Mouse (Mus musculus): ENCODE data around the gene Fam163a. TPM values are rescaled to one million over a fixed set of nuclear protein-coding genes. Genes with fewer than 3 reads are reported as not detected.

The Fam163a gene
- polyA plus RNA-seq, 1 experiment from 2014 or later = 4.6 TPM

DNA sequence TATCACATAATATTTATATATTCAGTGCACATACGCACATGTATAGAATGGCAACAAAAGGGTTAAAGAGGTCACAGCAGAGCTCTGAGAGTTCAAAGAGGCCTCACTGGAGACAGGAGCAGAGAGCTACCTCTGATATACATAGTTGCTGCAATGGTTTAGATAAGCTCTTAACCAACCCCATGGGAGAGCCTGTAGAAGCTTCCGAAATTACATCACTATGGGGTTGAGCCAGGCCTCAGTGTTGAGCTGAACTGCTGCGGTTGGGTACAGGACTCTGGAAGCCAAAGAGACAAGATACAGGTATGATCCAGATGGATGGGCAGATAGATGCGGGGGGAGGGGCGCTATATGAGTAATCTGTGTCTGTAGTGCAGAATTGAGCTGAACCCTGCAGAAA, 8.1 kb upstream of the Fam163a start:
- Histone ChIP-seq H3K36me3 (ENCODE audit: control insufficient read depth, insufficient read depth, low read length) (no peaks in the 10 kb centered on the region), H3K9me3 (ENCODE audit: control insufficient read depth, low read length) (no peaks in the 10 kb centered on the region), H3K27me3 (ENCODE audit: control insufficient read depth, insufficient read depth, low read length) (no peaks in the 10 kb centered on the region), H3K4me2 (ENCODE audit: low read depth) (no peak overlapping the region), H3K27ac (ENCODE audit: low read depth, low read length) (no peak overlapping the region), H3K4me1 (ENCODE audit: control insufficient read depth, insufficient read depth, low read length) (no peaks in the 10 kb centered on the region), H3K9ac (ENCODE audit: low read length) (no peak overlapping the region), H3K4me3 (ENCODE audit: low read depth, low read length) (no peak overlapping the region)
- DNase-seq (ENCODE audit: low spot score) = no peak
- no peak for ATAC-seq (ENCODE audit: insufficient read depth, low FRiP score, low TSS enrichment)
- WGBS = 85% methylated on average over 5 of the region's 5 CpGs

DNA sequence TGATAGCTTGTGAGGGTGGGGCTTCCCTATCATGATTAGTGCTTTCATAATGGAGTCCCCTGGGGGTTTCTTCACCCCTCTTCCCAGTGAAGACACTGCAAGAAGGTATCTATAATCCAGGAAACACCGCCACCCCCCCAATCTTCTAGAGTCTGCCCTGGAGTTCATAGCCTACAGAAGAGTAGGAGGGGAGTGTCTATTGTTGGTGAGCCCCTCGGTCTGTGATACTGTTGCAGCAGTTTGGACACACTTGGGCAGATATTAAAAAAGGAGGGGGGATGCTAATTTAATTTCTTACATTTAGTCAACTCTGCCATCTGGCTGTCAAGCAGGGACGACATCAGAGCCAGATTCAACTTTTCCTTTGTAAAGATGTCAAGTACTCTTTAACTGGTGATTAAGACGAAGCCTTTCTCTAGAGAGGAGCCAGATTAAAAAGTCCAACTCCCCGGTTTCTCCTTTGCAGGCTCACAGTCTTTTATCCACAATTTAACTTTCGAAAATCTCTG, 7.0 kb upstream of the Fam163a start:
- no peaks in the 10 kb centered on the region for H3K36me3 ChIP-seq (ENCODE audit: control insufficient read depth, insufficient read depth, low read length)
- H3K9me3 ChIP-seq (ENCODE audit: control insufficient read depth, low read length) = no peaks in the 10 kb centered on the region
- H3K27me3 ChIP-seq (ENCODE audit: control insufficient read depth, insufficient read depth, low read length) = peaks cover 1% of the 10 kb centered on the region; the same call in 1 of the 2 replicates
- no peak for DNase-seq (ENCODE audit: low spot score)
- H3K9ac ChIP-seq (ENCODE audit: low read length) = no peak overlapping the region
- 69% methylated on average over 6 of the region's 6 CpGs for WGBS
- no peaks in the 10 kb centered on the region for H3K4me1 ChIP-seq (ENCODE audit: control insufficient read depth, insufficient read depth, low read length)
- H3K27ac ChIP-seq (ENCODE audit: low read depth, low read length) = no peak overlapping the region
- H3K4me2 ChIP-seq (ENCODE audit: low read depth) = no peak overlapping the region
- H3K4me3 ChIP-seq (ENCODE audit: low read depth, low read length) = no peak overlapping the region
- no peak for ATAC-seq (ENCODE audit: insufficient read depth, low FRiP score, low TSS enrichment)

DNA sequence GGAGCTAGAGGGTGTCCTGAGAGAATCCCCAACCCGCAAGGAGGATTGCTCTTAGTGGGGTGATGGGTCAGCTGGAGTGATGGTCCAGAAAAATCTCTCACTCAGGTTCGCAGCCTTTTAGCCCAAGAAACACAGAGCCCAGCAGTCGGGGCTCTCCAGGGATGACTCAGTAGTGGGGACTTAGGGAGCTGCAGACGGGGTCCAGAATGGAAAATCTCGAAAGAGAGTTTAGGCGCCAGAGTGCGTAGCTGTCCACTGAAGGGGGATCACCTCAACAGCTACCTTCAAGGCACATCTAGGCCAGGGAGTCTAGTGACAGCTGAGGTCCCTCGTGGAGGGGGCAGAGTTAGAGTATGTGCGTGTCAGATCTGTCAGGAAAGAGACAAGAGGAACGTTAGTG, 338 bp upstream of the Fam163a start:
- no peak overlapping the region; the same call in 1 of the 2 replicates for H3K9ac ChIP-seq (ENCODE audit: low read length)
- H3K9me3 ChIP-seq (ENCODE audit: control insufficient read depth, low read length) = no peaks in the 10 kb centered on the region
- no peak overlapping the region for H3K27ac ChIP-seq (ENCODE audit: low read depth, low read length)
- WGBS = 12% methylated on average over 10 of the region's 10 CpGs
- H3K4me3 ChIP-seq (ENCODE audit: low read depth, low read length) = peak overlapping the region; percentile 39
- ATAC-seq (ENCODE audit: insufficient read depth, low FRiP score, low TSS enrichment) (no peak), DNase-seq (ENCODE audit: low spot score) (no peak)
- H3K4me1 ChIP-seq (ENCODE audit: control insufficient read depth, insufficient read depth, low read length) = peaks cover 3% of the 10 kb centered on the region; the same call in 1 of the 2 replicates
- peaks cover 38% of the 10 kb centered on the region for H3K27me3 ChIP-seq (ENCODE audit: control insufficient read depth, insufficient read depth, low read length)
- peak overlapping the region; percentile 85 for H3K4me2 ChIP-seq (ENCODE audit: low read depth)
- H3K36me3 ChIP-seq (ENCODE audit: control insufficient read depth, insufficient read depth, low read length) = no peaks in the 10 kb centered on the region

DNA sequence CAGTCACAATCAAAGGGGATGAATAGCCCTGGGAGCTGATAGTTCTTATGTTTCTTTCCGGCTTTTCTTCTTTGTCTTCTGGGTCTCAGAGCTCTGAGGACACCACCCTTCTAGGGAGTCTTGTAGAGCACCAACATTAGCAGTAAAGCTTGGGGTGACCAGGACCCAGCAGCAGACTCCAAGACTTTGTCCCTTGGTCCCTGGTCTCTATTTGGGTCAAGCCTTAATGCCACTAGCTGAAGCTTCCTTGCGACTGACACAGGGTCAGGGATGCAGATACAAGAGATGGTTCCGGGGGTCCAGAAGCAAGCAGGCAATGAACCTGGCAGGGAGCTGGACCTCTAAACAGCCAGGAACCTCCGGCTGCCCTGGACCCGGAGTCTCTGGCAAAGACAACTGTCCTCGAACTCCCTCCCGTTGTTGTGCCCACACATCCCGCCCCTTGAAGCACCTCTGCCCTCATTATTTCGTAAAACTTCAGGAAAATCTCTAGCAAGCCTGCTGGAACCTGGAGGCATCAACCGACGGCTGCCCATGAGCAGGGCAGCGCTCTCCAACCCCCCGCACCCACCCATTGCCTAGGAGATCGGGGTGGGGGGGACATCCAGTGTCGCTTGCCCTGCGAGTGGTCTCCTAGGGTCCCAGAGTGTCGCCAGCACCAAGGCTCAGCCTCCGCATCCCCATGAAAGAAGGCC, 718 bp downstream of the Fam163a start:
- H3K27me3 ChIP-seq (ENCODE audit: control insufficient read depth, insufficient read depth, low read length) = peaks cover 38% of the 10 kb centered on the region
- peak overlapping the region; percentile 42; the same call in 1 of the 2 replicates for H3K27ac ChIP-seq (ENCODE audit: low read depth, low read length)
- H3K36me3 ChIP-seq (ENCODE audit: control insufficient read depth, insufficient read depth, low read length) = no peaks in the 10 kb centered on the region
- ATAC-seq (ENCODE audit: insufficient read depth, low FRiP score, low TSS enrichment) (peak; percentile 27; the same call in 1 of the 2 replicates), DNase-seq (ENCODE audit: low spot score) (no peak)
- peak overlapping the region; percentile 85 for H3K4me2 ChIP-seq (ENCODE audit: low read depth)
- peaks cover 3% of the 10 kb centered on the region; the same call in 1 of the 2 replicates for H3K4me1 ChIP-seq (ENCODE audit: control insufficient read depth, insufficient read depth, low read length)
- peak overlapping the region; percentile 39 for H3K4me3 ChIP-seq (ENCODE audit: low read depth, low read length)
- WGBS = 5% methylated on average over 18 of the region's 18 CpGs
- H3K9ac ChIP-seq (ENCODE audit: low read length) = peak overlapping the region; percentile 65
- no peaks in the 10 kb centered on the region for H3K9me3 ChIP-seq (ENCODE audit: control insufficient read depth, low read length)

DNA sequence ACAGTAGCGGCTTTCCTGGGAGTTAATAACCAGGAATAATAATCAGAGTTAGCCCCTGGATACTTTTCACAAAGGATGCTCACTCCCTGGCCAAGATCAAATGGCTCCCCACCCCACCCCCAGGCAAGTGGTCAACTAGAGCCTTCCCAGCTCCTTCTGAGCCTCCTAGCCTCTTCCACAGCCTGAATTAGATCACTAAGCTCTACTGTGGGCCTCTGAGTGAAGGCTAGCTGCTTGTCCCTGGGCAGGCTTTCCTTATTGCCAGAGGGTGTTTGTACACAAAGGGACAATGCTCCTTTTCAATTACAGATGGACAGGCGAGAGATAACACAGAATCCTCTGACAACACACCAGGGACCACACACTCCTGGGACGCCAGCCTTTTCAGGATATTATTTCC, 2.2 kb downstream of the Fam163a start:
- ATAC-seq (ENCODE audit: insufficient read depth, low FRiP score, low TSS enrichment) = no peak
- Histone ChIP-seq H3K27me3 (ENCODE audit: control insufficient read depth, insufficient read depth, low read length) (peaks cover 38% of the 10 kb centered on the region), H3K9me3 (ENCODE audit: control insufficient read depth, low read length) (no peaks in the 10 kb centered on the region), H3K4me3 (ENCODE audit: low read depth, low read length) (no peak overlapping the region), H3K9ac (ENCODE audit: low read length) (no peak overlapping the region), H3K4me2 (ENCODE audit: low read depth) (no peak overlapping the region), H3K36me3 (ENCODE audit: control insufficient read depth, insufficient read depth, low read length) (no peaks in the 10 kb centered on the region), H3K27ac (ENCODE audit: low read depth, low read length) (no peak overlapping the region), H3K4me1 (ENCODE audit: control insufficient read depth, insufficient read depth, low read length) (peaks cover 3% of the 10 kb centered on the region; the same call in 1 of the 2 replicates)
- 32% methylated on average over 3 of the region's 3 CpGs for WGBS
- no peak for DNase-seq (ENCODE audit: low spot score)

DNA sequence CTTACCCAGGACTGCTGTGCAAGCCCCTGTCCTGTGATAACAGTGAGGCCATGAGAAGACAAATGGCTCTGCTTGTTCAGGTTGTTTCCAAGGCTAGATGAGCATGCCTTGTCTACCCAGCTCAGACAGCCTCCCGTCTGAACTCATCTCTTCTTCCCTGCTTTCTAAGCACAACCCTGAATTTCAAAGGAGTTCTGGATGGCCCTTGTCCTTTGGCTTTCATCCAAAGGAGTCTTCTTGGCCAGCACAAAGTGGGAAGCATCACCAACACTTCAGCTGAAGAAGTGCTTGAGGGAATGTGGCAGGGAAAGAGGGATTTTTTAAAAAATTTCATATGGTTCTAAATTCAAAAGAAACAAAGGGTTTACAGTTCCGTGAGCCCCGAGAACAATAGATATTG, 3.8 kb downstream of the Fam163a start:
- no peak for DNase-seq (ENCODE audit: low spot score)
- ATAC-seq (ENCODE audit: insufficient read depth, low FRiP score, low TSS enrichment) = no peak
- H3K9ac ChIP-seq (ENCODE audit: low read length) = no peak overlapping the region
- H3K4me3 ChIP-seq (ENCODE audit: low read depth, low read length) = no peak overlapping the region
- WGBS = 93% methylated on average over 3 of the region's 3 CpGs
- no peak overlapping the region for H3K4me2 ChIP-seq (ENCODE audit: low read depth)
- peaks cover 3% of the 10 kb centered on the region; the same call in 1 of the 2 replicates for H3K4me1 ChIP-seq (ENCODE audit: control insufficient read depth, insufficient read depth, low read length)
- H3K9me3 ChIP-seq (ENCODE audit: control insufficient read depth, low read length) = no peaks in the 10 kb centered on the region
- H3K36me3 ChIP-seq (ENCODE audit: control insufficient read depth, insufficient read depth, low read length) = no peaks in the 10 kb centered on the region
- no peak overlapping the region for H3K27ac ChIP-seq (ENCODE audit: low read depth, low read length)
- H3K27me3 ChIP-seq (ENCODE audit: control insufficient read depth, insufficient read depth, low read length) = peaks cover 31% of the 10 kb centered on the region

DNA sequence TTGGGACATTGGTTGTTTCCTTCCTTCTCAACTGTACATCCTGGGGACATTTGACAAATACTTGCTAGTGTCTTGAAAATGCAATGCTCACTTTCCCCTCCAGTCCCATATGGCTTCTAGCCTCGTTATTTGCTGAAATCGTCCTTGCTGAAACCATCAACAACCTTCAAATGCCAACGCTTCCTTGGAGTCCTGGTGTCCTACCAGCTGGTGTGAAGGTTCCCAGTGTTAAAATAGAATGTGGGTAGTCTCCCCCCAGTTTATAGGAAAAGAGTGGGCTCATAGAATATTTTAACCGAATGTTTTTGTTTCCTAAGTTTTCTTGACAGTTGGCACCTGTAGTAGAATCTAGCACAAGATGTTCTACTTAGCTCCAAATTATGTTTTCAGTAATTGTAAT, 7.2 kb downstream of the Fam163a start:
- 87% methylated on average over 4 of the region's 4 CpGs for WGBS
- no peaks in the 10 kb centered on the region for H3K9me3 ChIP-seq (ENCODE audit: control insufficient read depth, low read length)
- no peak overlapping the region for H3K4me2 ChIP-seq (ENCODE audit: low read depth)
- H3K9ac ChIP-seq (ENCODE audit: low read length) = no peak overlapping the region
- DNase-seq (ENCODE audit: low spot score) (no peak), ATAC-seq (ENCODE audit: insufficient read depth, low FRiP score, low TSS enrichment) (no peak)
- H3K27me3 ChIP-seq (ENCODE audit: control insufficient read depth, insufficient read depth, low read length) = 0 out of 2 replicates have a peak, but pooled peaks cover under 1% of the 10 kb centered on the region
- H3K4me3 ChIP-seq (ENCODE audit: low read depth, low read length) = no peak overlapping the region
- no peaks in the 10 kb centered on the region for H3K4me1 ChIP-seq (ENCODE audit: control insufficient read depth, insufficient read depth, low read length)
- no peak overlapping the region for H3K27ac ChIP-seq (ENCODE audit: low read depth, low read length)
- H3K36me3 ChIP-seq (ENCODE audit: control insufficient read depth, insufficient read depth, low read length) = no peaks in the 10 kb centered on the region

DNA sequence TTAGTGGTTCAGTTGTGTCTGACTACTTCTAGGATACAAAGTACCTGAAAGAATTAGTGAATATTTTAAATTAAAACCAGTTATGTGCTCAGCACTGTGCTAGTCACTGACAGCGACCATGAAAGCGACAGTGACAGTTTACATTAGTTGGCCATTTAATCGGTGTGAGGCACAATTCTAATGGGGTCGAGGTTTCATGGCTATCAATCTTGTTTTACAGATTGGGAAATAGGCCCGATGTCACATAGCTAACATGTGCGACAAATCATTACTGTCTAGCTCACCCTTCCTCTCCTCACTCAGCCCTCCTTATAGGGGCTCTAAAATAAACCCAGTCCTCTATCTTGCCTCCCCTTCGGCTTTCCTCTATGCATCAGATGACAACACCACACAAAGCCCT, 11.5 kb downstream of the Fam163a start:
- Histone ChIP-seq H3K36me3 (ENCODE audit: control insufficient read depth, insufficient read depth, low read length) (no peaks in the 10 kb centered on the region), H3K9me3 (ENCODE audit: control insufficient read depth, low read length) (no peaks in the 10 kb centered on the region), H3K4me2 (ENCODE audit: low read depth) (no peak overlapping the region), H3K4me1 (ENCODE audit: control insufficient read depth, insufficient read depth, low read length) (no peaks in the 10 kb centered on the region), H3K4me3 (ENCODE audit: low read depth, low read length) (no peak overlapping the region), H3K27ac (ENCODE audit: low read depth, low read length) (no peak overlapping the region), H3K9ac (ENCODE audit: low read length) (no peak overlapping the region), H3K27me3 (ENCODE audit: control insufficient read depth, insufficient read depth, low read length) (no peaks in the 10 kb centered on the region)
- ATAC-seq (ENCODE audit: insufficient read depth, low FRiP score, low TSS enrichment) (peak; percentile 71; the same call in 1 of the 2 replicates), DNase-seq (ENCODE audit: low spot score) (no peak)
- 52% methylated on average over 7 of the region's 7 CpGs for WGBS

DNA sequence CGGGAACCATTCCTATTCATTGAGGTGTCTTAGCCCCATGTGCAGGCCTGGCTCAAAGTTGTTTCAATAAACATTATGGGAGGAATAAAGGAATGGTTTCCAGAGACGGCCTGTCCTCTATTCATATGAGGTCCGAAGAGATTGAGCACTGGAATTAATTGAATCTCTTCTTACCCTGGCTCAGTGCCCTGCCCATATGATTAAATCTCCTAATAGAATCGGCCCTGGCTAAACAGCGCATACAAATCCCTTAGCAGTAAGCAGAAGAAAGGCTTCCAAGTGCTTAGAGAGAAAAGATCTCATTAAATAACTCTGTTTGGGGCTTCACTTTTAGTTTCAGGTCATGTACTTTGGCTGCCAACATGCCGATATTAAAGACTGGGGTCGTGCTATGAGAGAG, 12.0 kb downstream of the Fam163a start:
- ATAC-seq (ENCODE audit: insufficient read depth, low FRiP score, low TSS enrichment) = no peak
- Histone ChIP-seq H3K27ac (ENCODE audit: low read depth, low read length) (no peak overlapping the region), H3K9ac (ENCODE audit: low read length) (no peak overlapping the region), H3K27me3 (ENCODE audit: control insufficient read depth, insufficient read depth, low read length) (no peaks in the 10 kb centered on the region), H3K9me3 (ENCODE audit: control insufficient read depth, low read length) (no peaks in the 10 kb centered on the region), H3K4me2 (ENCODE audit: low read depth) (no peak overlapping the region), H3K4me1 (ENCODE audit: control insufficient read depth, insufficient read depth, low read length) (no peaks in the 10 kb centered on the region), H3K4me3 (ENCODE audit: low read depth, low read length) (no peak overlapping the region), H3K36me3 (ENCODE audit: control insufficient read depth, insufficient read depth, low read length) (no peaks in the 10 kb centered on the region)
- no peak for DNase-seq (ENCODE audit: low spot score)
- 70% methylated on average over 7 of the region's 7 CpGs for WGBS

Data from neural tube, embryonic 11.5 days (tissue).